Mouse (Mus musculus): ENCODE measurements around the gene Clec3a. TPM values are rescaled to one million over a fixed set of nuclear protein-coding genes. Genes with fewer than 3 reads are reported as not detected.

Clec3a gene
- polyA plus RNA-seq (2012; rRNA removed), result not detected in 2 replicates

DNA sequence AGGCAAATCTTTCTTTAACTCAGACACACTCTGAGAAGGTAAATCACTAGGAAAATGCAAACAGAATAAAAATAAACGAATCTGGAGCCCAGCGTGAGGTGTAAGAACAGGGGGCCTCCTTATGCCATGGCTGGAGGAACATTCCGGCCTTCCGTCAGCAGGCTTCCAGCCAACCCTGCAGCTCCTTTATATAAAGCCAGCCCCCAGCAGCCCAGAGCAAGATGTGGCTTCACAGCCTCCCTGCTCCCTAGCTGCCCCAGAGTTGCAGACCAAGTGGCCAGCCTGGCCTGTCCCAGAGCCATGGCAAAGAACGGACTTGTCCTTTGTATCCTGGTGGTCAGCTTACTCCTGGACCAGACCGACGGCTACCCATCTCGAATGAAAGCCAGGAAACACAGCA lies at the start of gene Clec3a:
Clec3a (plus strand) TSS at position 301 of the 400 bp plus-strand sequence.

GRCm38 (mm10) chr8:114439334-114440204 lies 21.7 kb downstream of the Clec3a start, which contains the start of gene Wwox:
TSS of gene Wwox (plus strand) at chr8:114439655.

Other genes with a start within 250 kb of the Clec3a start
- gene Vat1l, start 212.5 kb upstream of the Clec3a start, polyA plus RNA-seq (2012; rRNA removed), result 0.30 TPM in 2 replicates
- 3.0 and 3.3 TPM in 2 replicates for gene Wwox, start 21.6 kb downstream of the Clec3a start, polyA plus RNA-seq (2012; rRNA removed)

Data from stomach, adult 2 months (tissue).